Mouse (Mus musculus) brown adipose tissue, adult 24 weeks (tissue): ENCODE data around the gene Brsk1. TPM values are rescaled to one million over a fixed set of nuclear protein-coding genes. Genes with fewer than 3 reads are reported as not detected.

Experiments used
- H3K27ac ChIP-seq: fragments of 200-500 bp; replicated peaks from 2 replicates; pipeline ENCODE4 v1.5.1; 2012; ENCODE audit warnings: low read depth, mild to moderate bottlenecking, low read length
- H3K4me1 ChIP-seq: fragments of 200-500 bp; 2 replicates; pipeline ENCODE4 v1.6.1; 2012; ENCODE audit warnings: low read length, mixed read lengths; ENCODE audit not compliant: control insufficient read depth, insufficient read depth, insufficient read length
- H3K4me3 ChIP-seq: fragments of 200-500 bp; 2 replicates; pipeline ENCODE4 v1.5.1; 2012; ENCODE audit warnings: low read depth, mild to moderate bottlenecking, low read length, moderate library complexity; ENCODE audit not compliant: insufficient read depth
- polyA plus RNA-seq: library from polyadenylated mRNA; stranded (reverse); fragments of >200 nt; gene quantifications from 2 replicates; pipeline ENCODE4 v1.2.4, GENCODE M21; 2012; ENCODE audit not compliant: missing spikeins, insufficient read depth, insufficient read length

Gene Brsk1
- polyA plus RNA-seq, 1 experiment: 0.63 TPM

DNA sequence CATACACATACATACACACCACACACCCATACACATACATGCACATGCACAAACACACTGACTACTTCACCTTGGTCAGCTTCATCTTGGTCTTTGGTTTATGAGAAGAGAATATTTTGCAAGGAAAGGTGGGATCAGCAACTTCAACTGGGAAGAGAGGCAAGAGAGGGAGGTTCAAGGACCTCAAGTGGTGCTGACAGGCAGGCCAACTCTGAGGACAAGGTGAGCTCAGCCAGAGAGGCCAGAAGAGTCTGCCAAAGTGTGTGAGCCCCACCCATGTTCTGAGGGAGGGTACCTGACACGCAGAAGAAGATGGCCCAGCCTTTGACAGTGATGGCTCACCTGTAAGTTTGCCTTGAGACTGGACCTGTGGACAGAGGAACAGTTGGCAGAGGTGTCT, 69.3 kb downstream of the Brsk1 start:
- H3K27ac ChIP-seq: no peak overlapping the region
- H3K4me1 ChIP-seq: no peaks in the 10 kb centered on the region
- no peak overlapping the region for H3K4me3 ChIP-seq

GRCm38 (mm10) chr7:4764946-4765710, 74.7 kb downstream of the Brsk1 start:
- no peaks in the 10 kb centered on the region for H3K4me1 ChIP-seq
- H3K4me3 ChIP-seq: no peak overlapping the region
- H3K27ac ChIP-seq: no peak overlapping the region

Other genes with a start within 250 kb of the Brsk1 start
- gene Rdh13, start 245.0 kb upstream of the Brsk1 start, polyA plus RNA-seq: 15.1 and 29.0 TPM in 2 replicates
- gene Eps8l1, start 229.9 kb upstream of the Brsk1 start, polyA plus RNA-seq: 2.2 and 2.3 TPM in 2 replicates
- gene Ppp1r12c, start 188.9 kb upstream of the Brsk1 start, polyA plus RNA-seq: 32.9 and 42.2 TPM in 2 replicates
- 25.6 and 40.1 TPM in 2 replicates for gene Tnnt1, start 174.2 kb upstream of the Brsk1 start, polyA plus RNA-seq
- gene Tnni3, start 166.4 kb upstream of the Brsk1 start, polyA plus RNA-seq: not detected in 2 replicates
- not detected in 2 replicates for gene Dnaaf3, start 158.2 kb upstream of the Brsk1 start, polyA plus RNA-seq
- not detected in 2 replicates for gene Syt5, start 143.1 kb upstream of the Brsk1 start, polyA plus RNA-seq
- gene Ptprh, start 86.6 kb upstream of the Brsk1 start, polyA plus RNA-seq: not detected in 2 replicates
- gene Tmem86b, start 59.2 kb upstream of the Brsk1 start, polyA plus RNA-seq: 1.0 and 2.2 TPM in 2 replicates
- gene Ppp6r1, start 31.6 kb upstream of the Brsk1 start, polyA plus RNA-seq: 31.0 and 46.4 TPM in 2 replicates
- gene Hspbp1, start 5.5 kb upstream of the Brsk1 start, polyA plus RNA-seq: 21.7 and 23.6 TPM in 2 replicates
- gene Tmem150b, start 34.6 kb downstream of the Brsk1 start, polyA plus RNA-seq: not detected in 2 replicates
- gene Kmt5c, start 49.5 kb downstream of the Brsk1 start, polyA plus RNA-seq: 20.0 and 25.7 TPM in 2 replicates
- gene Cox6b2, start 62.5 kb downstream of the Brsk1 start, polyA plus RNA-seq: 7.9 and 17.6 TPM in 2 replicates
- not detected in 2 replicates for gene Fam71e2, start 80.7 kb downstream of the Brsk1 start, polyA plus RNA-seq
- gene Il11, start 92.3 kb downstream of the Brsk1 start, polyA plus RNA-seq: not detected in 2 replicates
- gene Tmem190, start 92.3 kb downstream of the Brsk1 start, polyA plus RNA-seq: not detected in 2 replicates
- 17.0 and 23.3 TPM in 2 replicates for gene Tmem238, start 99.1 kb downstream of the Brsk1 start, polyA plus RNA-seq
- gene Rpl28, start 102.3 kb downstream of the Brsk1 start, polyA plus RNA-seq: 347 and 411 TPM in 2 replicates
- 64.5 and 67.8 TPM in 2 replicates for gene Ube2s, start 122.0 kb downstream of the Brsk1 start, polyA plus RNA-seq
- 0.40 and 0.42 TPM in 2 replicates for gene Shisa7, start 154.1 kb downstream of the Brsk1 start, polyA plus RNA-seq
- 19.1 and 36.2 TPM in 2 replicates for gene Isoc2b, start 179.7 kb downstream of the Brsk1 start, polyA plus RNA-seq
- gene Isoc2a, start 186.5 kb downstream of the Brsk1 start, polyA plus RNA-seq: 55.3 and 59.3 TPM in 2 replicates
- gene Gm36210, start 215.9 kb downstream of the Brsk1 start, polyA plus RNA-seq: not detected in 2 replicates
- gene Zfp628, start 224.6 kb downstream of the Brsk1 start, polyA plus RNA-seq: 3.2 and 3.4 TPM in 2 replicates
- gene Nat14, start 231.4 kb downstream of the Brsk1 start, polyA plus RNA-seq: 1.8 TPM in 1 of 2 replicates, not detected in the other
- 4.9 and 5.5 TPM in 2 replicates for gene Ssc5d, start 235.2 kb downstream of the Brsk1 start, polyA plus RNA-seq